Mouse (Mus musculus): ENCODE measurements at regions not wholly inside any gene's neighbourhood (a gene's known extent, or its start where the extent isn't known, plus 50 kb on each side); places are given as distances from the start of the nearest gene placed in this dataset.

GRCm38 (mm10) chr2:53619681-53620080 lies 428.2 kb downstream of the Arl6ip6 start:
- TF ChIP-seq POLR2A (IDR thresholded peaks at IDR 0.05; ENCODE audit: low read depth, low read length) (no peak), CTCF (IDR thresholded peaks at IDR 0.05; ENCODE audit: borderline replicate concordance, insufficient read depth, low read length) (no peak)

All from embryonic fibroblast, embryonic 13.5 days (primary cell).